Mouse (Mus musculus) lung, adult 2 months (tissue): Measurements from ENCODE around the gene Lamb2.

Experiments
- CTCF ChIP-seq: fragments of 200-500 bp; IDR thresholded peaks from 2 replicates; pipeline ENCODE4 v1.5.1; 2011; ENCODE audit warnings: mild to moderate bottlenecking, low read length, control low read depth; ENCODE audit not compliant: insufficient read depth
- POLR2A ChIP-seq: fragments of 200-500 bp; IDR thresholded peaks from 2 replicates; pipeline ENCODE4 v1.6.1; 2011; ENCODE audit warnings: low read depth, mild to moderate bottlenecking, control low read depth, low read length, borderline replicate concordance; ENCODE audit errors: extremely low read depth

DNA sequence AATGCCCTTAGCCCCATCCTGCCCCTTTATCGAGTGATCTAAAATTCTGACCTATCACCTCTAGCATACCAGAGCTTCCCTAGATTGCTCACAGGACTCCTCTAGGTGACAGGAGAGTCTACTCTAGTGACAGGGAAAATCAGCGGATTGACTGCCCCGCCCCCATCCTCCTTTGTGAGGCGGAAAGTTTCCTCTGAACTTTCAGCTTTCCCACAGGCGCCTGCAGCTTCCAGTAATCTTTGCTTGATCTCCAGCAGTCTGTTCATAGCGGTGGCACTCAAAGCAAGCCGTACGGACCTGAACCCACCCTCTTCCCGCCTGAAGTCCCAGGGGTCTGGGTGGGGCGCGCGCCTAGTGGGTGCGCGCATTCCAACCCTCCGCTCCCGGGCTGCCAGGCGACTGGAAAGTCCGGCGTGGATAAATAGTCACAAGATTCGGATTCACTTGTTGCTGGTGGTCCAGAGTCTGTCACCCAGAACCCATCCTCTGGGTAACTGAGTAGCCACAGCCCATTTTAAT is 839 bp upstream of the Lamb2 start:
- peak; percentile 50; the same call in 1 of the 2 replicates for TF ChIP-seq POLR2A
- TF ChIP-seq CTCF: no peak
